Mouse (Mus musculus): Measurements from ENCODE around the gene Tspan15.

- TF ChIP-seq CTCF (IDR thresholded peaks at IDR 0.05; ENCODE audit: insufficient read depth, low read length) (no peak), POLR2A (IDR thresholded peaks at IDR 0.05; ENCODE audit: borderline replicate concordance, extremely low read depth, low read depth, low read length) (no peak)
Observed at GRCm38 (mm10) chr10:62135696-62136470, 95.2 kb downstream of the Tspan15 start.

All from lung, adult 2 months (tissue).